Mouse (Mus musculus) embryonic facial prominence, embryonic 12.5 days (tissue): Measurements from ENCODE around the gene Atp5f1. TPM values are rescaled to one million over a fixed set of nuclear protein-coding genes. Genes with fewer than 3 reads are reported as not detected.

ENCODE experiments used
- ATAC-seq: fragments of 200-750 bp; cut with Nextera tagmentation; 2 replicates; pipeline ENCODE4 v1.8.0; 2017; ENCODE audit not compliant: insufficient number of reproducible peaks, insufficient read depth, low FRiP score, low TSS enrichment
- H3K27ac ChIP-seq: fragments of 300-500 bp; sonication (generic); 2 replicates; pipeline ENCODE4 v1.5.1; 2016; ENCODE audit warnings: mild to moderate bottlenecking
- H3K27me3 ChIP-seq: fragments of 300-500 bp; sonication (generic); 2 replicates; pipeline ENCODE4 v1.6.1; 2016; ENCODE audit warnings: mild to moderate bottlenecking, moderate library complexity
- H3K36me3 ChIP-seq: fragments of 300-500 bp; sonication (generic); 2 replicates; pipeline ENCODE4 v1.6.1; 2016; ENCODE audit warnings: mild to moderate bottlenecking
- H3K4me1 ChIP-seq: fragments of 300-500 bp; sonication (generic); 2 replicates; pipeline ENCODE4 v1.6.1; 2016
- H3K4me2 ChIP-seq: fragments of 300-500 bp; sonication (generic); replicated peaks from 2 replicates; pipeline ENCODE4 v1.6.1; 2016; ENCODE audit warnings: mild to moderate bottlenecking, moderate library complexity
- H3K4me3 ChIP-seq: fragments of 300-500 bp; sonication (generic); 2 replicates; pipeline ENCODE4 v1.5.1; 2016; ENCODE audit warnings: mild to moderate bottlenecking
- H3K9ac ChIP-seq: fragments of 300-500 bp; sonication (generic); 2 replicates; pipeline ENCODE4 v1.6.1; 2016; ENCODE audit warnings: mild to moderate bottlenecking, moderate library complexity
- H3K9me3 ChIP-seq: fragments of 300-500 bp; sonication (generic); 2 replicates; pipeline ENCODE4 v1.6.1; 2016; ENCODE audit warnings: mild to moderate bottlenecking, moderate library complexity
- WGBS: fragments of 180-500 bp; shearing (Covaris S2); methylation state at CpG from one replicate; pipeline ENCODE4 v1.1.7; 2016; 5-methylcytosine and 5-hydroxymethylcytosine counted together
- polyA plus RNA-seq: library from polyadenylated mRNA; unstranded; fragments of >200 nt; fragmentation: Nextera tagmentation; extraction: Ambion mirVana; gene quantifications from 2 replicates; pipeline ENCODE4 v1.2.1, GENCODE M21; 2016

The Atp5f1 gene
- polyA plus RNA-seq, 1 experiment from 2014 or later, result 438 TPM

DNA sequence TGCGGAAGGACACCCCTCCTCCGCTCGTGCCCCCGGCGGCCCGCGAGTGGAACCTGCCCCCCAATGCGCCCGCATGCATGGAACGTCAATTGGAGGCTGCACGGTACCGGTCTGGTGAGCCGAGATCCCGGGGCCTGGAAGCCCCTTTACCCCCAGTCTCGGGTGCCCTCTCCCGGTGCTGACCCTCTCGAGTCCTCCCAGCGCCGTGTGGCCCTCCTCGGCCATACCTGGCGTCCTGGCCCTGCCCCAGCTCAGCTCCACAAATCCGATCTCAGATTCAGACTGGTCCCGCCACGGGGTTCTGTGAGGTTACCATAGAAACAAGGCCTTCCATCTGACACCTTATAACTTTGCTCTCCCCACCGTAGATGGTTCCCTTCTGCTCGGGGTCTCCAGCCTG is 314 bp downstream of the Atp5f1 start:
- Histone ChIP-seq H3K27me3 (no peaks in the 10 kb centered on the region), H3K36me3 (peaks cover 32% of the 10 kb centered on the region), H3K4me2 (peak overlapping the region; percentile 91), H3K4me1 (peaks cover 23% of the 10 kb centered on the region), H3K9me3 (no peaks in the 10 kb centered on the region), H3K4me3 (peak overlapping the region; percentile 87), H3K9ac (peak overlapping the region; percentile 87), H3K27ac (peak overlapping the region; percentile 61; the same call in 1 of the 2 replicates)
- under 1% methylated on average over 26 of the region's 26 CpGs for WGBS
- ATAC-seq, result peak; percentile 68

DNA sequence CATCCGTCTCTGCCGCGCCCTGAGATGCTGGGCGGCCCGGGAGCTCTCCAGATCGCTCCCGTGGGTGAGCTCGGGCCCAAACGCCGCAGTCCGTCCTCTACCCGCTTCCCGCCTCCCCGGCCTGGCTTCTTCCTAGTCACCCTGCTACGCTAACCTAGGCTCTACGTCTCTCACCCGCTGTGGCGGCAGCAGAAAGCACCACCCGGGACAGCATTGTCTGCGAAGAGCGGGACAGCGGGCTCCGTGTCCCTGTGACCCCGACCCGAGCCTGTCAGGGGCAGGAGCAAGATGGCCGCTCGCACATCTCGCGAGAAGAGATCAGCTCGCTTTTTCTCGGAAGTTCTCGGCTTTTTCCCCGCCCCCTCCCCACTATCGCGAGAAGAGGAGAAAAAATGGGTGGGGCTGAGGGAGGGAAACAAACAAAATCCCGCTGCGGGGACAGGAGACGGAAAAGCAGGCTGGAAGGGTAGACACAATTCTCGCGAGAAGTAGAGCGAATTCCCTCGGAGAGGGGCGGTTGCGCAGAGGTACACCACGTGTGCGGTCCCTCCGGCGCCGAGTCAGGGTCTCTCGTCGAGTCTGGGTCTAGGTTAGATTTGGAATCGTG is 822 bp downstream of the Atp5f1 start, which contains the start of gene Wdr77:
Gene Wdr77 (plus strand): TSS at position 396 of the 607 bp plus-strand sequence.
- peak; percentile 97 for ATAC-seq
- Histone ChIP-seq H3K36me3 (peaks cover 27% of the 10 kb centered on the region), H3K9ac (peak within 1 kb of the TSS; percentile 87), H3K27me3 (no peaks in the 10 kb centered on the region), H3K9me3 (no peaks in the 10 kb centered on the region), H3K4me3 (peak within 1 kb of the TSS; percentile 87), H3K4me1 (peaks cover 23% of the 10 kb centered on the region), H3K4me2 (peak within 1 kb of the TSS; percentile 91), H3K27ac (peak within 1 kb of the TSS; percentile 74)
- under 1% methylated on average over 52 of the region's 52 CpGs for whole genome bisulfite sequencing

- WGBS, result 47% methylated on average over 5 of the region's 5 CpGs
- Histone ChIP-seq H3K9ac (peak overlapping the region; percentile 87), H3K27me3 (no peaks in the 10 kb centered on the region), H3K4me2 (peak overlapping the region; percentile 81), H3K27ac (no peak overlapping the region), H3K9me3 (no peaks in the 10 kb centered on the region), H3K4me3 (peak overlapping the region; percentile 87), H3K36me3 (peaks cover 25% of the 10 kb centered on the region), H3K4me1 (peaks cover 23% of the 10 kb centered on the region)
- no peak for ATAC-seq
These were observed 1.7 kb downstream of the Atp5f1 start for GRCm38 (mm10) chr3:105958204-105958603.

GRCm38 (mm10) chr3:105957235-105957634 is 2.7 kb downstream of the Atp5f1 start:
- Histone ChIP-seq H3K27ac (no peak overlapping the region), H3K4me2 (no peak overlapping the region), H3K9me3 (no peaks in the 10 kb centered on the region), H3K4me3 (no peak overlapping the region), H3K36me3 (peaks cover 24% of the 10 kb centered on the region), H3K9ac (no peak overlapping the region; the same call in 1 of the 2 replicates), H3K4me1 (peaks cover 23% of the 10 kb centered on the region), H3K27me3 (no peaks in the 10 kb centered on the region)
- WGBS, result 98% methylated on average over 1 of the region's 1 CpGs
- no peak for ATAC-seq

DNA sequence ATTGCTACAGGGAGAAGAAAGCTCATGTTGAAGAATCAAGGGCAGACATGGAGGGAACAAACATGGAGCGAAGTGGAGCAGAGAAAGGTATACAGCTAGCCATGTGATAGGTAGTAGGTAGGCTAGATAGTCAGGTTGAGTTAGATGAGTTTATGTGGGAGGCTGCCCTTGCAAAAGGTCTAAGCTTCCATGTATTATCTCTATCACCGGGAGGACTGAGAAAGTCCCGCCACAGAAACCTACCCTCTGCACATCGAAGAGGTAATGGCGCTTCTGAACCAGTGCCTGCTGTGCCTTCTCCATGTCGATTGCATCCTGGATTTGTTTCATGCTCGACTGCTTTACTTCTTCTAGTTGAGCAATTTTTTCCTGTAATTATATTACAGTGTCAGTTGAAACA is 8.6 kb downstream of the Atp5f1 start:
- Histone ChIP-seq H3K9ac (no peak overlapping the region), H3K9me3 (no peaks in the 10 kb centered on the region), H3K36me3 (peaks cover 63% of the 10 kb centered on the region), H3K4me1 (no peaks in the 10 kb centered on the region), H3K27ac (no peak overlapping the region), H3K4me3 (no peak overlapping the region), H3K4me2 (no peak overlapping the region), H3K27me3 (no peaks in the 10 kb centered on the region)
- 97% methylated on average over 7 of the region's 7 CpGs for WGBS
- ATAC-seq, result no peak

- Histone ChIP-seq H3K27ac (no peak overlapping the region), H3K9me3 (no peaks in the 10 kb centered on the region), H3K4me1 (no peaks in the 10 kb centered on the region), H3K36me3 (peaks cover 23% of the 10 kb centered on the region), H3K27me3 (no peaks in the 10 kb centered on the region), H3K4me3 (no peak overlapping the region), H3K4me2 (no peak overlapping the region), H3K9ac (no peak overlapping the region)
- WGBS, result 86% methylated on average over 4 of the region's 4 CpGs
- no peak for ATAC-seq
These were observed 23.8 kb downstream of the Atp5f1 start for GRCm38 (mm10) chr3:105936111-105936510.

- Histone ChIP-seq H3K36me3 (peaks cover 15% of the 10 kb centered on the region), H3K9me3 (no peaks in the 10 kb centered on the region), H3K27ac (no peak overlapping the region), H3K9ac (no peak overlapping the region), H3K4me2 (no peak overlapping the region), H3K4me3 (no peak overlapping the region), H3K4me1 (no peaks in the 10 kb centered on the region), H3K27me3 (no peaks in the 10 kb centered on the region)
- WGBS, result 90% methylated on average over 5 of the region's 5 CpGs
- no peak for ATAC-seq
These were observed 24.9 kb downstream of the Atp5f1 start for GRCm38 (mm10) chr3:105935033-105935432.

DNA sequence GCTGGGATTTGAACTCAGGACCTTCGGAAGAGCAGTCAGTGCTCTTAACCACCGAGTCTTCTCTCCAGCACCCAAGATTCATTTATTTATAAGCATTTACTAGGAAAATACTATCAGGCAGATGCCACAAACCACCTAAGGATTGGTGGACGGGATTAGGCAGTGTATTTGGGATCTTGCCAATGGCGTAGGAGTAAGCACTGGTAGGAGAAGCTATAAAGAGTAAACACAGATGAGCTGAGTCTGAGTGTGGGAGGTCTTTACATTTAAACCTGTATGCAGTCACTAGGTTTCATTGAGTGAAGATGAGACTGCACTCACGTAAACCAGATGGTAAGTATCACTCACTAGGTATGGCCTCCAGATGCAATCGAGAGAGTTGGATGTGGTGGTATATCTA is 26.0 kb downstream of the Atp5f1 start:
- Histone ChIP-seq H3K4me3 (no peak overlapping the region), H3K27me3 (no peaks in the 10 kb centered on the region), H3K9me3 (no peaks in the 10 kb centered on the region), H3K4me2 (no peak overlapping the region), H3K4me1 (no peaks in the 10 kb centered on the region), H3K36me3 (peaks cover 11% of the 10 kb centered on the region; the same call in 1 of the 2 replicates), H3K9ac (no peak overlapping the region), H3K27ac (no peak overlapping the region)
- WGBS, result 93% methylated on average over 6 of the region's 6 CpGs
- ATAC-seq, result no peak

GRCm38 (mm10) chr3:105932240-105933071 is 27.4 kb downstream of the Atp5f1 start, which contains the start of gene I830077J02Rik:
Gene I830077J02Rik (minus strand): TSS chr3:105932664.
- Histone ChIP-seq H3K9me3 (no peaks in the 10 kb centered on the region), H3K4me3 (no peak within 1 kb of the TSS), H3K36me3 (peaks cover 6% of the 10 kb centered on the region; the same call in 1 of the 2 replicates), H3K9ac (no peak within 1 kb of the TSS), H3K27ac (no peak within 1 kb of the TSS), H3K27me3 (no peaks in the 10 kb centered on the region), H3K4me1 (no peaks in the 10 kb centered on the region), H3K4me2 (no peak within 1 kb of the TSS)
- no peak for ATAC-seq
- 83% methylated on average over 8 of the region's 8 CpGs for WGBS

- Histone ChIP-seq H3K9me3 (no peaks in the 10 kb centered on the region), H3K4me3 (no peak overlapping the region), H3K4me1 (no peaks in the 10 kb centered on the region), H3K27ac (no peak overlapping the region), H3K36me3 (no peaks in the 10 kb centered on the region), H3K27me3 (no peaks in the 10 kb centered on the region), H3K4me2 (no peak overlapping the region), H3K9ac (no peak overlapping the region)
- 86% methylated on average over 2 of the region's 2 CpGs for WGBS
- no peak for ATAC-seq
These were observed 28.8 kb downstream of the Atp5f1 start for GRCm38 (mm10) chr3:105931095-105931494.

DNA sequence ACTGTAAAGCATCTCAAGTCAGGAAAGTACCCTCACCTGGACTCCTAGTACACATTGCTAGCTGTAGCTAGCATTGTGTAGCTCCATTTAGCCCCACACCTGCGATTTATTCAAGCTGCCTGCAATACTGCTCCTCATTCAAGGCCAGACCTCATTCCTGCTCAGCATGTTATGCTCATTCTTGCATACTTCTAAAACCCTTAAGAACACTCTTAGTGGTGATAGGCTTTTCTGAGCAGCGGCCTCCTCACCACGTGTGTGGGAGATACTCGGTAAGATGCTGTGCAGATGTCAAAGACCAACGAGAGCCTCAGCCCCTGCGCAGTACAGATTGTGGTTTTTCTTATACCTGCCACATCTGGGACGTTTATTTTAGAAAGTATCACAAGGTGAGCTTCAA is 30.1 kb downstream of the Atp5f1 start:
- Histone ChIP-seq H3K27ac (no peak overlapping the region), H3K36me3 (no peaks in the 10 kb centered on the region), H3K4me1 (no peaks in the 10 kb centered on the region), H3K4me2 (no peak overlapping the region), H3K9ac (no peak overlapping the region), H3K9me3 (no peaks in the 10 kb centered on the region), H3K27me3 (no peaks in the 10 kb centered on the region), H3K4me3 (no peak overlapping the region)
- ATAC-seq, result no peak
- WGBS, result 79% methylated on average over 7 of the region's 7 CpGs

DNA sequence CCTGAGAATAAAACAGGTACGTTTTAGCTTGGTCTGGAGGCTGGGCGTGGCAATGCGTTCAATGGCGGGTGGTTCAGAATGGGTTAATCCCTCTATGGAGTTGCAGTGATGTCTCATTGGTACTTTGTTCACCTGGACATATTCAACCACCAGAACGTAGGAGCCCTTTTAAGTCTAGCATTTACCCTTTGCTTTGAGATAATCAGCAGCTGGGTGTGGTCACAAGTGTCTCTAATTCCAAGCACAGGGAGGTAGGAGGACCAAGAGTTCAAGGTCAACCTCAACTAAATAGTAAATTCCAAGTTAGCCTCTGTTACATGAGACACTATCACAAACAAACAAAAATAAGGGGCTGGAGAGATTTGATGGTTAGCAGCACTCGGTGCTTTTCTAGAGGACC is 31.1 kb downstream of the Atp5f1 start:
- no peak for ATAC-seq
- WGBS, result 81% methylated on average over 6 of the region's 6 CpGs
- Histone ChIP-seq H3K4me1 (no peaks in the 10 kb centered on the region), H3K9ac (no peak overlapping the region), H3K27me3 (no peaks in the 10 kb centered on the region), H3K4me3 (no peak overlapping the region), H3K27ac (no peak overlapping the region), H3K4me2 (no peak overlapping the region), H3K36me3 (no peaks in the 10 kb centered on the region), H3K9me3 (no peaks in the 10 kb centered on the region)
